Mouse (Mus musculus): ENCODE data around the gene Ifi202b. TPM values are rescaled to one million over a fixed set of nuclear protein-coding genes. Genes with fewer than 3 reads are reported as not detected.
"Not testable (repeated sequence)": the region's sequence is repeated elsewhere in the genome, so short reads cannot be mapped to it uniquely, and the experiment has no call there.

Ifi202b gene
- total RNA-seq, 2 experiments from 2014 or later = not detected

GRCm38 (mm10) chr1:173914559-173914958, 68.0 kb downstream of the Ifi202b start:
- no peak for DNase-seq (ENCODE audit: extremely low spot score in 1 of 2, low spot score in 2 of 2)
- intact Hi-C loops (cut with DNase I) = no loop called here

GRCm38 (mm10) chr1:173913256-173913791, 69.2 kb downstream of the Ifi202b start:
- DNase-seq (ENCODE audit: extremely low spot score in 1 of 2, low spot score in 2 of 2); intact Hi-C loops (cut with DNase I): not testable (repeated sequence)

Other genes starting within 250 kb of the Ifi202b start
- under 1 TPM; 0.26 to 0.34 TPM for gene Ifi207, start 241.0 kb downstream of the Ifi202b start, total RNA-seq (2021)
- under 1 TPM in 1 of 2 experiments, not detected in 1; 0.16 TPM for gene Ifi204, start 215.8 kb downstream of the Ifi202b start, total RNA-seq (2021)
- under 1 TPM in 1 of 2 experiments, not detected in 1; 0.26 TPM for gene Ifi211, start 69.7 kb downstream of the Ifi202b start, total RNA-seq (2021)
- 1 to 10 TPM; 2.1 TPM for gene Mndal, start 40.3 kb downstream of the Ifi202b start, total RNA-seq (2021)
- gene Ifi203, start 40.1 kb downstream of the Ifi202b start, total RNA-seq (2021) = 1 to 10 TPM in 1 of 2 experiments, under 1 TPM in 1; 0.49 to 1.0 TPM
- not detected for gene Ifi205, start 49.1 kb upstream of the Ifi202b start, total RNA-seq (2021)
- not detected for gene Olfr433, start 58.0 kb upstream of the Ifi202b start, total RNA-seq (2021)
- gene Olfr432, start 66.5 kb upstream of the Ifi202b start, total RNA-seq (2021) = not detected
- not detected for gene Olfr430, start 83.9 kb upstream of the Ifi202b start, total RNA-seq (2021)
- not detected for gene Olfr429, start 101.6 kb upstream of the Ifi202b start, total RNA-seq (2021)
- gene Olfr427, start 114.1 kb upstream of the Ifi202b start, total RNA-seq (2021) = not detected
- not detected for gene Olfr231, start 138.4 kb upstream of the Ifi202b start, total RNA-seq (2021)
- gene Olfr424, start 148.8 kb upstream of the Ifi202b start, total RNA-seq (2021) = not detected
- not detected for gene Olfr420, start 172.9 kb upstream of the Ifi202b start, total RNA-seq (2021)
- under 1 TPM; 0.16 to 0.32 TPM for gene Spta1, start 190.0 kb upstream of the Ifi202b start, total RNA-seq (2021)

Data from left cerebral cortex, postnatal 10 days (tissue).